Mouse (Mus musculus) lung, postnatal 0 days (tissue): ENCODE results near the gene Tcl1b1.

Source experiments
- CTCF ChIP-seq: IDR thresholded peaks from 2 replicates; pipeline ENCODE4 v1.5.1; 2016; ENCODE audit warnings: antibody characterized with exemption, mild to moderate bottlenecking
- EP300 ChIP-seq: IDR thresholded peaks from 2 replicates; pipeline ENCODE4 v1.6.1; 2016; ENCODE audit warnings: antibody characterized with exemption, mild to moderate bottlenecking, control low read depth

GRCm38 (mm10) chr12:105109812-105110211 is 49.7 kb upstream of the Tcl1b1 start:
- TF ChIP-seq CTCF (no peak), EP300 (no peak)
